Mouse (Mus musculus) MEL (cell line): ENCODE results near the gene Ippk. TPM values are rescaled to one million over a fixed set of nuclear protein-coding genes. Genes with fewer than 3 reads are reported as not detected.

Experiments used
- DNase-seq: peaks from one replicate; pipeline ENCODE4 v3.0.0; 2011; ENCODE audit warnings: low read depth, low spot score
- H3K27ac ChIP-seq: 2 replicates; pipeline ENCODE4 v1.5.1; 2012; ENCODE audit warnings: low read depth, mild to moderate bottlenecking, control low read depth, low read length, moderate library complexity; ENCODE audit not compliant: control insufficient read depth
- H3K27me3 ChIP-seq, 2 experiments: fragments of 150-350 bp in 1 of 2; sonication (generic) in 1 of 2; 2 replicates each; pipeline ENCODE4 v1.6.1; 2012; ENCODE audit warnings: low read length in 2 of 2, mild to moderate bottlenecking in 2 of 2, improper control_type of control experiment in 1 of 2, moderate library complexity in 1 of 2; ENCODE audit not compliant: insufficient read depth in 2 of 2, control insufficient read depth in 1 of 2
- H3K36me3 ChIP-seq, 2 experiments: 2 replicates each; pipeline ENCODE4 v1.6.1; 2012 to 2014; ENCODE audit warnings: low read length in 2 of 2, improper control_type of control experiment in 1 of 2, inconsistent platforms in 1 of 2, mild to moderate bottlenecking in 1 of 2; ENCODE audit not compliant: insufficient read depth in 2 of 2, control insufficient read depth in 1 of 2
- H3K4me1 ChIP-seq, 2 experiments: fragments of 150-350 bp in 1 of 2; sonication (generic) in 1 of 2; 2 replicates each; pipeline ENCODE4 v1.6.1; 2012; ENCODE audit warnings: low read length in 2 of 2, improper control_type of control experiment in 1 of 2, mild to moderate bottlenecking in 1 of 2; ENCODE audit not compliant: insufficient read depth in 2 of 2, control insufficient read depth in 1 of 2
- H3K4me3 ChIP-seq, 2 experiments: fragments of 150-350 bp in 1 of 2; sonication (generic) in 1 of 2; 2 replicates each; pipeline ENCODE4 v1.5.1; 2012; ENCODE audit warnings: low read depth in 2 of 2, low read length in 2 of 2, mild to moderate bottlenecking in 2 of 2, moderate library complexity in 2 of 2, control low read depth in 1 of 2, improper control_type of control experiment in 1 of 2; ENCODE audit not compliant: control insufficient read depth in 1 of 2, insufficient read depth in 1 of 2
- H3K79me2 ChIP-seq: 2 replicates; pipeline ENCODE4 v1.6.1; 2012; ENCODE audit warnings: mild to moderate bottlenecking, low read length, moderate library complexity; ENCODE audit not compliant: control insufficient read depth, poor library complexity, insufficient read depth
- H3K9ac ChIP-seq: 2 replicates; pipeline ENCODE4 v1.6.1; 2012; ENCODE audit warnings: low read depth, mild to moderate bottlenecking, control low read depth, low read length, moderate library complexity; ENCODE audit not compliant: control insufficient read depth, poor library complexity, severe bottlenecking
- H3K9me3 ChIP-seq: fragments of 150-350 bp; sonication (generic); replicated peaks from 2 replicates; pipeline ENCODE4 v1.6.1; 2012; ENCODE audit warnings: mild to moderate bottlenecking, low read length, improper control_type of control experiment, moderate library complexity; ENCODE audit not compliant: insufficient read depth
- CHD1 ChIP-seq: IDR thresholded peaks from 2 replicates; pipeline ENCODE4 v1.6.1; 2012; ENCODE audit warnings: low read depth, mild to moderate bottlenecking, inconsistent platforms, low read length, improper control_type of control experiment
- ELF1 ChIP-seq: IDR thresholded peaks from 2 replicates; pipeline ENCODE4 v1.6.1; 2014; ENCODE audit warnings: low read depth, mild to moderate bottlenecking, inconsistent platforms, low read length, improper control_type of control experiment, moderate library complexity
- EP300 ChIP-seq, 2 experiments: IDR thresholded peaks; 2 replicates each; pipeline ENCODE4 v1.6.1; 2011; ENCODE audit warnings: improper control_type of control experiment in 2 of 2, low read length in 2 of 2, low read depth in 1 of 2, mild to moderate bottlenecking in 1 of 2
- GABPA ChIP-seq: IDR thresholded peaks from 2 replicates; pipeline ENCODE4 v1.6.1; 2012; ENCODE audit warnings: low read depth, mild to moderate bottlenecking, inconsistent platforms, low read length, improper control_type of control experiment, moderate library complexity
- HCFC1 ChIP-seq: IDR thresholded peaks from 2 replicates; pipeline ENCODE4 v1.6.1; 2012; ENCODE audit warnings: low read depth, mild to moderate bottlenecking, inconsistent platforms, low read length, improper control_type of control experiment, moderate library complexity
- JUND ChIP-seq: IDR thresholded peaks from 2 replicates; pipeline ENCODE4 v1.6.1; 2011; ENCODE audit warnings: low read depth, mild to moderate bottlenecking, improper control_type of control experiment, low read length
- KAT2A ChIP-seq: conservative IDR thresholded peaks from 2 replicates; pipeline ENCODE4 v1.6.1; 2012; ENCODE audit warnings: low read depth, low read length, improper control_type of control experiment, inconsistent platforms
- MAFK ChIP-seq: IDR thresholded peaks from 2 replicates; pipeline ENCODE4 v1.6.1; 2011; ENCODE audit warnings: low read depth, mild to moderate bottlenecking, low read length, improper control_type of control experiment, borderline replicate concordance
- MAX ChIP-seq: IDR thresholded peaks from 2 replicates; pipeline ENCODE4 v1.6.1; 2011; ENCODE audit warnings: low read length, improper control_type of control experiment
- MAZ ChIP-seq: IDR thresholded peaks from 2 replicates; pipeline ENCODE4 v1.6.1; 2012; ENCODE audit warnings: low read depth, mild to moderate bottlenecking, inconsistent platforms, low read length, improper control_type of control experiment
- MEF2A ChIP-seq: IDR thresholded peaks from 2 replicates; pipeline ENCODE4 v1.6.1; 2014; ENCODE audit warnings: low read depth, mild to moderate bottlenecking, inconsistent platforms, low read length, improper control_type of control experiment; ENCODE audit not compliant: poor library complexity, insufficient replicate concordance, severe bottlenecking; ENCODE audit errors: extremely low read depth
- MYB ChIP-seq: IDR thresholded peaks from 2 replicates; pipeline ENCODE4 v1.6.1; 2011; ENCODE audit warnings: mild to moderate bottlenecking, low read depth, low read length, improper control_type of control experiment
- NELFE ChIP-seq: IDR thresholded peaks from 2 replicates; pipeline ENCODE4 v1.6.1; 2011; ENCODE audit warnings: low read depth, low read length, improper control_type of control experiment
- NRF1 ChIP-seq: IDR thresholded peaks from 2 replicates; pipeline ENCODE4 v1.6.1; 2014; ENCODE audit warnings: low read depth, mild to moderate bottlenecking, inconsistent platforms, low read length, improper control_type of control experiment, moderate library complexity; ENCODE audit not compliant: poor library complexity, insufficient read depth, severe bottlenecking
- POLR2AphosphoS5 ChIP-seq: IDR thresholded peaks from 2 replicates; pipeline ENCODE4 v1.6.1; 2012; ENCODE audit warnings: low read depth, borderline replicate concordance, mild to moderate bottlenecking, inconsistent platforms, low read length, moderate library complexity, mixed read lengths
- RCOR1 ChIP-seq: IDR thresholded peaks from 2 replicates; pipeline ENCODE4 v1.6.1; 2012; ENCODE audit warnings: low read depth, mild to moderate bottlenecking, inconsistent platforms, low read length, improper control_type of control experiment
- SIN3A ChIP-seq: IDR thresholded peaks from 2 replicates; pipeline ENCODE4 v1.6.1; 2012; ENCODE audit warnings: low read length, improper control_type of control experiment, inconsistent platforms
- SMC3 ChIP-seq: IDR thresholded peaks from 2 replicates; pipeline ENCODE4 v1.6.1; 2011; ENCODE audit warnings: low read depth, low read length, improper control_type of control experiment
- TCF12 ChIP-seq: IDR thresholded peaks from 2 replicates; pipeline ENCODE4 v1.6.1; 2014; ENCODE audit warnings: low read depth, mild to moderate bottlenecking, inconsistent platforms, low read length, improper control_type of control experiment, moderate library complexity
- UBTF ChIP-seq: IDR thresholded peaks from 2 replicates; pipeline ENCODE4 v1.6.1; 2012; ENCODE audit warnings: low read depth, mild to moderate bottlenecking, inconsistent platforms, low read length, improper control_type of control experiment, moderate library complexity, borderline replicate concordance; ENCODE audit not compliant: insufficient read depth
- USF1 ChIP-seq: IDR thresholded peaks from 2 replicates; pipeline ENCODE4 v1.6.1; 2014; ENCODE audit warnings: low read depth, mild to moderate bottlenecking, inconsistent platforms, low read length, improper control_type of control experiment, moderate library complexity
- ZC3H11A ChIP-seq: IDR thresholded peaks from 2 replicates; pipeline ENCODE4 v1.6.1; 2012; ENCODE audit warnings: low read depth, mild to moderate bottlenecking, inconsistent platforms, low read length, improper control_type of control experiment
- ZKSCAN1 ChIP-seq: IDR thresholded peaks from 2 replicates; pipeline ENCODE4 v1.6.1; 2012; ENCODE audit warnings: low read depth, mild to moderate bottlenecking, inconsistent platforms, low read length, improper control_type of control experiment, moderate library complexity
- ZMIZ1 ChIP-seq: IDR thresholded peaks from 2 replicates; pipeline ENCODE4 v1.6.1; 2012; ENCODE audit warnings: low read depth, mild to moderate bottlenecking, inconsistent platforms, low read length, improper control_type of control experiment, moderate library complexity
- ZNF384 ChIP-seq: IDR thresholded peaks from 2 replicates; pipeline ENCODE4 v1.6.1; 2012; ENCODE audit warnings: low read depth, mild to moderate bottlenecking, inconsistent platforms, low read length, improper control_type of control experiment
- polyA plus RNA-seq, 2 experiments: library from polyadenylated mRNA; stranded (reverse) in 1 of 2; unstranded in 1 of 2; fragments of >175 nt in 1 of 2; fragments of >200 nt in 1 of 2; gene quantifications; 2 replicates each; pipeline versions ENCODE4 v1.2.1 to v1.2.4; 2012; ENCODE audit warnings: low replicate concordance in 2 of 2, low read depth in 1 of 2; ENCODE audit not compliant: insufficient read length in 2 of 2, insufficient read depth in 1 of 2, missing spikeins in 1 of 2
- total RNA-seq: library from RNA; depleted of rRNA; stranded (reverse); fragments of 300-350 nt; gene quantifications from 2 replicates; pipeline ENCODE4 v1.2.3, GENCODE M21; 2012

Gene Ippk
- total and polyA plus RNA-seq, 3 experiments: 14.0 to 19.6 TPM; not detected in 1

DNA sequence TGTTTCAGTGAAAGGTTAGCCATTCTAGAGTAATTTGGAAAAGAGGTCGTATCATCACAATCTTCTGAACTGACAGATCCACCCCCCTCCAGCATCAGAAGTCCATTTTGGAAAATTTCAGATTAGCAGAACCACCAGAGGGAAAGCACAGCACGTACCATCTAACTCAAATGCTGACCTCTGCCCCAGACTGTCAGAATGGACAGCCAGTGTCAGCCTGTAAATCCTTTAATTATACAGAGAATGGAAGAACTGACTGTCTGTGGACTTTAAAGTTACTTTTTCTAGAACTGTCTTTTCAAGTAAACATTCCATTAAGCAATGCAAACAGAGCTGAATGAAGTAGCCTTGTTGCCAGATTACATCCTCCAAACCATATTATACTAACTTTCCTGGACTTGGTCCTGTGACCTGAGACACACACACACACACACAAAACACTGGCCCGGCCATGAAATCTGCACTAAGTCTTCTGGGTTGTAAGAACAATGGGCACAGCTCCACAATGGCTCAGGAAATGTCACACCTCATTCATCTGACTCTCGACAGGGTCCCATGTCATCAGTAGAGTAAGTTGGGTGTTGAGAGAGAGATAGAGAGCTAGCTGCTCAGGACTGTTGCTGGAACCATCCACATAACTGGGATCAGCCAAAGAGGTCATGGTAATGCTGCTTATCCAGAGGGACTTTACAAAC, 51.1 kb downstream of the Ippk start:
- Histone ChIP-seq H3K4me3 (no peak overlapping the region), H3K27ac (no peak overlapping the region), H3K9me3 (no peaks in the 10 kb centered on the region), H3K27me3 (no peaks in the 10 kb centered on the region), H3K79me2 (no peaks in the 10 kb centered on the region), H3K9ac (no peak overlapping the region), H3K4me1 (no peaks in the 10 kb centered on the region), H3K36me3 (no peaks in the 10 kb centered on the region)
- DNase-seq: no peak
- TF ChIP-seq EP300 (IDR thresholded peaks at IDR 0.05; ENCODE audit: low read depth in 1 of 2, low read length in 2 of 2) (no peak), MAFK (no peak), GABPA (no peak), ZNF384 (no peak), MAX (no peak), MAZ (no peak), KAT2A (no peak), ZC3H11A (no peak), SMC3 (no peak), SIN3A (no peak), ZKSCAN1 (no peak), HCFC1 (no peak), POLR2AphosphoS5 (no peak), RCOR1 (no peak), NRF1 (no peak), MYB (no peak), JUND (no peak)

DNA sequence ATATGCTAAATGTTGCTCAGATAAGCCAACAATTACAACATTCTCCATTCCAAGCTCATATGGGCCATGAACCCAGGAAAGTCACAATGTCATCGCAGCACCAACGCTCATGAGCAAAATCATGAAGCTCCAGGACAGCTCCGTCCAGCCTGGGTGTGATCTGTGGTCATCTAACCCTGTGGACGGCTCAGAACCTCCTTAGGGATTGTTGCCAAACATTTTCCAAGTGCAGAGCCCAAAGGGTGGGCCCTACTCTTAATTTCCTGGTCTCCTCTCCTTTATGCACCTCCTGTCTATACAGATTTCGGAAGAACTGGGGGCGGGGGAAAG, 51.6 kb downstream of the Ippk start:
- H3K9ac ChIP-seq: no peak overlapping the region
- DNase-seq: no peak
- H3K9me3 ChIP-seq: no peaks in the 10 kb centered on the region
- H3K4me1 ChIP-seq: no peaks in the 10 kb centered on the region
- H3K27ac ChIP-seq: no peak overlapping the region
- no peaks in the 10 kb centered on the region for H3K79me2 ChIP-seq
- H3K4me3 ChIP-seq: no peak overlapping the region
- H3K36me3 ChIP-seq: no peaks in the 10 kb centered on the region
- no peak for TF ChIP-seq JUND
- no peak for TF ChIP-seq UBTF
- no peak for TF ChIP-seq ZMIZ1
- no peak for TF ChIP-seq ELF1
- TF ChIP-seq MEF2A: no peak
- TF ChIP-seq RCOR1: no peak
- no peak for TF ChIP-seq CHD1
- TF ChIP-seq MYB: no peak
- no peak for TF ChIP-seq NELFE
- TF ChIP-seq USF1: no peak
- TF ChIP-seq TCF12: no peak
- TF ChIP-seq NRF1: no peak
- TF ChIP-seq KAT2A: no peak
- no peak for TF ChIP-seq MAZ
- no peak for TF ChIP-seq GABPA
- no peaks in the 10 kb centered on the region for H3K27me3 ChIP-seq
